Mouse (Mus musculus) lung, adult 2 months (tissue): ENCODE measurements around the gene Gripap1. TPM values are rescaled to one million over a fixed set of nuclear protein-coding genes. Genes with fewer than 3 reads are reported as not detected.
A peak's percentile ranks its signal among the peaks of the same experiment; 100 is the strongest.
"Not testable (repeated sequence)": the region's sequence is repeated elsewhere in the genome, so short reads cannot be mapped to it uniquely, and the experiment has no call there.

Source experiments
- DNase-seq: peaks from one replicate; pipeline ENCODE4 v3.0.0; 2022
- H3K4me1 ChIP-seq: fragments of 200-500 bp; 2 replicates; pipeline ENCODE4 v1.6.1; 2011; ENCODE audit warnings: low read length; ENCODE audit not compliant: control insufficient read depth, insufficient read depth
- H3K4me3 ChIP-seq: fragments of 200-500 bp; replicated peaks from 2 replicates; pipeline ENCODE3; 2011; ENCODE audit warnings: low read depth, mild to moderate bottlenecking, control low read depth, low read length; ENCODE audit errors: extremely low read depth
- CTCF ChIP-seq: fragments of 200-500 bp; IDR thresholded peaks from 2 replicates; pipeline ENCODE4 v1.5.1; 2011; ENCODE audit warnings: mild to moderate bottlenecking, low read length, control low read depth; ENCODE audit not compliant: insufficient read depth
- POLR2A ChIP-seq: fragments of 200-500 bp; IDR thresholded peaks from 2 replicates; pipeline ENCODE4 v1.6.1; 2011; ENCODE audit warnings: low read depth, mild to moderate bottlenecking, control low read depth, low read length, borderline replicate concordance; ENCODE audit errors: extremely low read depth
- WGBS: fragments of 180-500 bp; shearing (Covaris S2); methylation state at CpG from one replicate; pipeline ENCODE4 v1.1.7; 2018; 5-methylcytosine and 5-hydroxymethylcytosine counted together
- polyA plus RNA-seq: library from polyadenylated mRNA; depleted of rRNA; stranded (reverse); fragments of >200 nt; gene quantifications from 2 replicates; pipeline ENCODE4 v1.2.3, GENCODE M21; 2012

Gripap1 gene
- polyA plus RNA-seq, 1 experiment, result 32.4 TPM

- WGBS, result 71% methylated on average over 7 of the region's 7 CpGs
- DNase-seq, result no peak
- no peak for TF ChIP-seq CTCF
- TF ChIP-seq POLR2A, result no peak
- Histone ChIP-seq H3K4me3 (no peak overlapping the region), H3K4me1 (no peaks in the 10 kb centered on the region)
Measured at GRCm38 (mm10) chrX:7778450-7779244, 10.9 kb upstream of the Gripap1 start.

GRCm38 (mm10) chrX:7779294-7779693 lies 10.3 kb upstream of the Gripap1 start:
- Histone ChIP-seq H3K4me1 (no peaks in the 10 kb centered on the region), H3K4me3 (no peak overlapping the region)
- WGBS, result 29% methylated on average over 3 of the region's 3 CpGs
- TF ChIP-seq CTCF (no peak), POLR2A (no peak)
- DNase-seq, result no peak

- no peaks in the 10 kb centered on the region for H3K4me1 ChIP-seq
- DNase-seq, result no peak
- H3K4me3 ChIP-seq, result no peak overlapping the region
- TF ChIP-seq POLR2A (no peak), CTCF (no peak)
- WGBS, result 73% methylated on average over 4 of the region's 4 CpGs
Measured at GRCm38 (mm10) chrX:7782603-7783092, 6.9 kb upstream of the Gripap1 start.

GRCm38 (mm10) chrX:7790309-7790708 lies 744 bp downstream of the Gripap1 start:
- TF ChIP-seq CTCF, result no peak
- TF ChIP-seq POLR2A, result no peak
- Histone ChIP-seq H3K4me1 (no peaks in the 10 kb centered on the region), H3K4me3 (peak overlapping the region; percentile 73)
- WGBS, result 37% methylated on average over 5 of the region's 5 CpGs
- no peak for DNase-seq

GRCm38 (mm10) chrX:7793361-7793760 lies 3.8 kb downstream of the Gripap1 start:
- DNase-seq, result no peak
- H3K4me1 ChIP-seq, result no peaks in the 10 kb centered on the region
- H3K4me3 ChIP-seq, result no peak overlapping the region
- 49% methylated on average over 3 of the region's 3 CpGs for WGBS
- TF ChIP-seq CTCF (no peak), POLR2A (no peak)

GRCm38 (mm10) chrX:7795016-7795415 lies 5.5 kb downstream of the Gripap1 start:
- Histone ChIP-seq H3K4me3 (no peak overlapping the region), H3K4me1 (no peaks in the 10 kb centered on the region)
- TF ChIP-seq CTCF, result no peak
- no peak for TF ChIP-seq POLR2A
- DNase-seq, result peak; percentile 10
- 25% methylated on average over 7 of the region's 7 CpGs for WGBS

- WGBS, result 72% methylated on average over 3 of the region's 3 CpGs
- Histone ChIP-seq H3K4me1 (no peaks in the 10 kb centered on the region), H3K4me3 (no peak overlapping the region)
- no peak for DNase-seq
- no peak for TF ChIP-seq CTCF
- no peak for TF ChIP-seq POLR2A
Measured at GRCm38 (mm10) chrX:7797327-7797726, 7.8 kb downstream of the Gripap1 start.

GRCm38 (mm10) chrX:7802157-7802556 lies 12.6 kb downstream of the Gripap1 start:
- not testable (repeated sequence) for H3K4me3 ChIP-seq, DNase-seq, H3K4me1 ChIP-seq
- 62% methylated on average over 2 of the region's 2 CpGs for WGBS

GRCm38 (mm10) chrX:7815016-7815415 lies 25.5 kb downstream of the Gripap1 start:
- WGBS, result 54% methylated on average over 8 of the region's 8 CpGs
- TF ChIP-seq CTCF, result peak; percentile 23; the same call in 1 of the 2 replicates
- H3K4me1 ChIP-seq, H3K4me3 ChIP-seq, DNase-seq: not testable (repeated sequence)
